Mouse (Mus musculus): ENCODE data around the gene Olfr95. TPM values are rescaled to one million over a fixed set of nuclear protein-coding genes. Genes with fewer than 3 reads are reported as not detected.
"Not testable (repeated sequence)": the region's sequence is repeated elsewhere in the genome, so short reads cannot be mapped to it uniquely, and the experiment has no call there.

Olfr95 gene
- polyA plus RNA-seq (2015; fragmentation: Nextera tagmentation; extraction: Ambion mirVana) = not detected in 2 replicates

DNA sequence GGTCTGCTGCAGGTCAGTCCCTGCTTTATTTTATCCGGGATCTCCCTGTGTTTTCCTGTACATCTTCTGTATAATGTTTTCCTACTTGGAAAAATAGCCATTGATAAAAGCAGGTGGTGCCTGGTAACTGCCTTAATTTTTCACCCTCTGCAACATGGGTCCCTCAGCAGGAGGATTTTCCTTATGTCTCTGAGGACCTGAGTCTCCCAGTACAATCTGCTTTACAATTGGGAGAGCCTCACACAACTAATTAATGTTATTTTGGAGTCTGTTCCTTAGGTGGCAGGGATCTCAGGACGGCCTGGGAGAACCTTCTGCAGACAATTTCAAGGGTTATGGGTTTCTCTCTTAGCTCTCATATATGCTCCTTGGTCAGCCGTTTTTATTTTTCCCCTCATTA, at the start of gene Olfr95:
Gene Olfr95 (minus strand): TSS at position 101 of the 400 bp plus-strand sequence.
- ATAC-seq (replicated peaks) = no peak
- H3K9me3 ChIP-seq = no peaks in the 10 kb centered on the region
- no peaks in the 10 kb centered on the region for H3K4me1 ChIP-seq
- no peaks in the 10 kb centered on the region for H3K36me3 ChIP-seq (replicated peaks)
- WGBS = 83% methylated on average over 3 of the region's 3 CpGs
- no peak within 1 kb of the TSS for H3K4me2 ChIP-seq
- no peak within 1 kb of the TSS for H3K27ac ChIP-seq
- 0 out of 2 replicates have a peak, but pooled peaks cover 2% of the 10 kb centered on the region for H3K27me3 ChIP-seq (replicated peaks)
- no peak within 1 kb of the TSS for H3K4me3 ChIP-seq
- no peak within 1 kb of the TSS for H3K9ac ChIP-seq

DNA sequence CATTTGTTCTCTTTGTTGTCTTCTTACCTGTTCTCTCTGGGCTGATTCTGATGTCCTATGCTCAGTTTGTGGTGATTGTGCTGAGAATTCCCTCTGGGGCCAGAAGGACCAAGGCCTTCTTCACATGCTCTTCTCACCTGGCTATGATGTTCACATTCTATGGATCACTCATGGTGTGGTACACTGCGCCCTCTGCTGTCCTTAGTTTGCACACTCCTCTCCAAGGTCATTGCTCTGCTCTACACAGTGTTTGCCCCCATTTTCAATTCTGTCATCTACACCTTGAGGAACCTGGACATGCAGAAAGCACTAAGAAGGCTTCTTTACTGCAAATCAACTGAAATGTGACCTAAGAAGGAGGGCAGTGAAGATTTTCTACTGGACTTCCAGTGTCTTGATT, 37.6 kb upstream of the Olfr95 start:
- Histone ChIP-seq H3K27me3 (replicated peaks) (no peaks in the 10 kb centered on the region), H3K4me3 (no peak overlapping the region), H3K4me1 (no peaks in the 10 kb centered on the region), H3K9me3 (no peaks in the 10 kb centered on the region), H3K9ac (no peak overlapping the region), H3K36me3 (replicated peaks) (no peaks in the 10 kb centered on the region), H3K27ac (no peak overlapping the region), H3K4me2 (no peak overlapping the region)
- no peak for ATAC-seq (replicated peaks)
- WGBS = 10% methylated on average over 1 of the region's 1 CpGs

DNA sequence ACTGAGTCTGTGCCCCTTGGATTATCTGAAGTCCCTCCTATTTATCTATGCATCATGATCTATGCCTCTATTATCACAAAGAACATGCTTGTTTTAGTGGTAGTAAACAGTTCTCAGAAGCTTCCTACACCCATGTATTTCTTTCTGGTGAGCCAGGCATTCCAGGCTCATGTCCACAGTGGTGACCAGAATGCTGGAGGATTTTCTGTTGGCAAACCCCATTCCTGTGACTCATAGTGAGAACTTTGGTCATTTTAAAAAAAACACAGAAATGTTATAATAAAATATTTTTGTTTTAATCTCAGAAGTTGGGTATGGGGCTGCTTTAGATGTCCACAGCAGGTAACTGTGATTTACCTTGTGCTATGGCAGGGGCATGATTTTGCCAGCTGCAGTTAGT, 36.5 kb upstream of the Olfr95 start:
- H3K36me3 ChIP-seq (replicated peaks) = no peaks in the 10 kb centered on the region

DNA sequence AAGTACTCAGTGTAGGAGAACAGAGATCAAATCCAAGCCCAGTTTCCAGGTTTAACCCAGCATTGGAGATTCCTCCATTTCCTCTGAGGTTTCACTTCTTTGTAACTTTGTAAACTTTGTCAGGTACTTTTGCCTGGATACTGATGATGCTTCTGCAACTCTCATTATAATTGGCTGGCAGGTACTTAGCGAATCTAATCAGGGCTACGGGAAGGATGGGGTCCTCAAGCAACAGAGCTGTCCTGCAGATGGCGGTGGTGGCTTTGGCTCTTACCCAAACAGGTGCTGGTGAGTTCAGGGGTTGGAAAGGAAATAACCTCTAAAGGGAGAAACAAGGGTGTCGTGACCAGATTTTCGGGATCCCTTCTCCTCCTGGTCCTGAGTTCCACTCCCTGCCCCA, 33.8 kb upstream of the Olfr95 start:
- WGBS = 37% methylated on average over 5 of the region's 5 CpGs

More for the DNA sequence above, 36.5 kb upstream of the Olfr95 start:
- Histone ChIP-seq H3K9me3 (no peaks in the 10 kb centered on the region), H3K9ac (no peak overlapping the region), H3K27me3 (replicated peaks) (no peaks in the 10 kb centered on the region), H3K27ac (no peak overlapping the region), H3K4me2 (no peak overlapping the region), H3K4me1 (no peaks in the 10 kb centered on the region), H3K4me3 (no peak overlapping the region)
- no peak for ATAC-seq (replicated peaks)

DNA sequence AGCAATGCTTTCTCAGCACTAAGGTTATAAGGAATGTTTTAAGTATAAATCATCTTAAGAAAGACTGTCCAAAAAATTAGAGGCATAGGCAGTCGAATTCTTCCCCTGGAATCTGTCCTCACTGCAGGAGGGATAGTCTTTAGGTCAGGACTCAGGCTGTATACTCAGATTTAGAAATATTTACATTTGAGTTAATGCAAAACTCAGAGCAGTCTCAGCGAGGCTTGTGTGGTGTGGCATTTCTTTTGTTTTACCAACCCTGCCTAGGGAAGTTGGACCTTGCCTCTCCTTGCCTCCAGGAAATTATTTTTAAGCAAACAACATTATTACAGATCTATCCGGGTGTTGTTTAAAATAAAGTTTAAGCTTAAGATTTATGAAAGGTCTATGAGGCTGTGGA, 29.3 kb upstream of the Olfr95 start:
- Histone ChIP-seq H3K4me1 (no peaks in the 10 kb centered on the region), H3K36me3 (replicated peaks) (no peaks in the 10 kb centered on the region), H3K9me3 (no peaks in the 10 kb centered on the region), H3K4me2 (no peak overlapping the region), H3K27ac (no peak overlapping the region), H3K4me3 (no peak overlapping the region), H3K9ac (no peak overlapping the region), H3K27me3 (replicated peaks) (no peaks in the 10 kb centered on the region)
- ATAC-seq (replicated peaks) = no peak
- 52% methylated on average over 3 of the region's 3 CpGs for WGBS

More for the DNA sequence above, 33.8 kb upstream of the Olfr95 start:
- Histone ChIP-seq H3K9ac (no peak overlapping the region), H3K4me1 (no peaks in the 10 kb centered on the region), H3K9me3 (no peaks in the 10 kb centered on the region), H3K4me2 (no peak overlapping the region), H3K27me3 (replicated peaks) (no peaks in the 10 kb centered on the region), H3K27ac (no peak overlapping the region), H3K36me3 (replicated peaks) (no peaks in the 10 kb centered on the region), H3K4me3 (no peak overlapping the region)
- peak; percentile 63; the same call in 1 of the 2 replicates for ATAC-seq (replicated peaks)

DNA sequence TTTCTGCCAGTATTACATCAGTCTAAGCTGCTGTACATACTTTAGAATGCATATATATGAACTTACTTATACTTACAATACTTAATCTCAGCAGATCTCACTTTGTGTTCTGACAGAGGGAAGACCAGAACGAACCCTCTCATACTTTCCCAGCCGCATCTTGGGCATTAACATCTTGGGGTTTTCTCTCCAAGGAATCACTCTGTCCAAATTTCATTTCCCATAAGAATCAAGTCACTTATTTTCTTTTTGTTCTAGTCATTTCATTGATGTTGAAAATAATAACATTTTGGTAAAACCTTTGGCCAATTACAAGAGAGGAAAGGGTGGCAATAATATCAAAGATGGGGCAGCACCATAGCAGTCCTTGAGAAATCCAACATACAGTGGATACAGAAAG, 24.3 kb upstream of the Olfr95 start, which contains the start of gene Olfr97:
Gene Olfr97 (minus strand): TSS at position 101 of the 400 bp plus-strand sequence.
- H3K4me3 ChIP-seq; H3K4me2 ChIP-seq; H3K36me3 ChIP-seq (replicated peaks); H3K9ac ChIP-seq; H3K27ac ChIP-seq; ATAC-seq (replicated peaks); H3K4me1 ChIP-seq; H3K9me3 ChIP-seq; H3K27me3 ChIP-seq (replicated peaks): not testable (repeated sequence)
- WGBS = 88% methylated on average over 2 of the region's 2 CpGs

DNA sequence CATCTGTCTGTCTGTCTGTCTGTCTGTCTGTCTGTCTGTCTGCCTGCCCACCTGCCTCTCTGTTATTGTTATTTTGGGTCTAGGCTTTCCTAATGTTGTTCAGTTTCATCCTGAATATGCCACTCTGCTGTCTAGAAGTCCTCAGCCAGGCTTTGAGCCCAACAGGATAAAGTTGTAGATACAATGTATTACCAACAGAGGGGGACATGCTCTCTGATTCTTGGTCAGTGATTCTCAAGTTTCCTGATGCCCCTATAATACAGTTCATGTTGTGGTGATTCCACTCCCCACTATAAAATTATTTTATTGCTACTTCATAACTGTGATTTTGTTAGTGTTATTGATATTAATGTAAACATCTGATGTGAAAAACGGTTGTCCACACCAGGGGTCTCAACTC, 9.0 kb upstream of the Olfr95 start:
- Histone ChIP-seq H3K36me3 (replicated peaks) (no peaks in the 10 kb centered on the region), H3K9ac (no peak overlapping the region), H3K4me1 (no peaks in the 10 kb centered on the region), H3K27me3 (replicated peaks) (no peaks in the 10 kb centered on the region), H3K4me3 (no peak overlapping the region), H3K4me2 (no peak overlapping the region), H3K27ac (no peak overlapping the region), H3K9me3 (no peaks in the 10 kb centered on the region)
- ATAC-seq (replicated peaks) = no peak
- WGBS = 27% methylated on average over 1 of the region's 1 CpGs

DNA sequence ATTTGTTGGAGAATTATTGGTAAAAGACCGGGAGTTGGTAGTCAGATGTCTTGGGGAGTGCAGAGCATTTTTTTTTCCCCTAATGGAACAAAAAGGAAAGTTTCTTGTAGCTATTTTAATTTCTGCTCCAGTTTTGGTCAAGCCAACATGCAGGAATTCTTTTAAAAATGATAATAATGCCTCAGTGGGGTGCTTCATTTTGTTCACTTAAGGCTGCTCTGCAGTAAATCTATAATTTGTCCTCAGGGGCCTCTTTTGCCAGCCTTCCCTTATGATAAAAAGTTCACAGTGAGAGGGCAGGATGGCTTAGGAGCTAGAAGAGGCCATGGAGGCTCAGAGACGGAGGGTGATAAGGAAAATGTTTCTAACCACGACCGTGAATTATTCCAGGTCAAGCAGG, 6.9 kb upstream of the Olfr95 start, which contains the start of gene Olfr96:
Gene Olfr96 (plus strand): TSS at position 301 of the 400 bp plus-strand sequence.
- H3K9ac ChIP-seq = no peak within 1 kb of the TSS
- no peaks in the 10 kb centered on the region for H3K27me3 ChIP-seq (replicated peaks)
- no peak for ATAC-seq (replicated peaks)
- H3K27ac ChIP-seq = no peak within 1 kb of the TSS
- no peaks in the 10 kb centered on the region for H3K4me1 ChIP-seq
- H3K36me3 ChIP-seq (replicated peaks) = no peaks in the 10 kb centered on the region
- H3K4me2 ChIP-seq = no peak within 1 kb of the TSS
- H3K4me3 ChIP-seq = no peak within 1 kb of the TSS
- no peaks in the 10 kb centered on the region for H3K9me3 ChIP-seq
- WGBS = 66% methylated on average over 4 of the region's 4 CpGs

DNA sequence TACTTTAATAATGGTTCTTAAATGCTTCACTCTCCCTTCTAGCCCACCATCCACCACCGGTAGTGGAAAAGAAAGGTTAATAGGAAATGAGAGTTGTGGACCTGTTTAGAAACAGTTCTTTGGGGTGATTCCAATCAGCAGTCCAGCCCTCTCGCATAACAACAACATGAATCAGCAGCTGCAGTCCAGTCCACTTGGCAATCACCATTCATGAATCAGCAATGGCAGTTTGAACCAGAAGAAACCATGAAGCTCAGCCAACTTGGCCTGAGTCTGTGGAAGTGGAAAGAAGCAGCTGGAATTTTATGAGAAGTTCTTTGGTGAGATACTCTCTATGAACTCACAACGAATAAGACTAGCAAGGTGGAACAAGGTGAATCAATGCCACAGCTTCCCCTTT, 5.6 kb upstream of the Olfr95 start:
- WGBS = 86% methylated on average over 3 of the region's 3 CpGs
- H3K9ac ChIP-seq = no peak overlapping the region

DNA sequence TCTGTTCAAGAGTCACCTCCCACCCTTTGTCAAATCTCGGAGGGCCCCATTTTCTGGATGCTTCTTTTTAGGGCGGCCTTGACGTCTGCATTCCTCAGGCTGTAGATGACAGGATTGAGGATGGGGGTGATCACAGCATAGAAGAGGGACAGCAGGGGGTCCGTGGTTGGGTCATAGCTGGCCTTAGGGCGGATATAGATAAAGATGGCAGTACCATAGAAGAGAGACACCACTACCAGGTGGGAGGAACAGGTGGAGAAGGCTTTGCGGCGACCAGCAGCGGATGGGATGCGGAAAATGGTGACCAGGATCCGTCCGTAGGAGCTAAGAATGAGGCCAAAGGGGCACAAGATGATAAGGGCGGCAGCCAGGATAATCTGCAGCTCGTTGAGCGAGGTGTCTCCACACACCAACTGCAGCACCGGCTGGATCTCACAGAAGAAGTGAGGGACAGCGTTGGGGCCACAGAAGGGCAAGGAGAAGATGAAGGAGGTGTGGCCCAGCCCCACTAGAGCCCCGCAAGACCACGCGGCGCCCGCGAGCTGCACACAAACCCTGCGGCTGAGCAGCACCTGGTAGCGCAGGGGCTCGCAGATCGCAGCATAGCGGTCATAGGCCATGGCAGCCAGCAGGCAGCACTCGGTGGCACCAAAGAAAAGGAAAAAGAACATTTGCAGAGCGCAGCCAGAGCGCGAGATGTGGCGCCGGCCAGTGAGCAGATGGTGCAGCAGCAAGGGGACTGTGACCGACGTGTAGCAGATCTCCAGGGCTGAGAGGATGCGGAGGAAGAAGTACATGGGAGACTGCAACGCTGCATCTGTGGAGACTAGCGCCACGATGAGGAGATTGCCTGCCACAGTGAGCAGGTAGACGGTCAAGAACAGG, 1.8 kb downstream of the Olfr95 start:
- peak overlapping the region; percentile 42 for H3K4me3 ChIP-seq
- H3K9ac ChIP-seq = peak overlapping the region; percentile 56
- ATAC-seq (replicated peaks) = peak; percentile 90
- 17% methylated on average over 40 of the region's 40 CpGs for WGBS
- no peak overlapping the region for H3K27ac ChIP-seq
- no peaks in the 10 kb centered on the region for H3K36me3 ChIP-seq (replicated peaks)
- peak overlapping the region; percentile 69 for H3K4me2 ChIP-seq
- no peaks in the 10 kb centered on the region for H3K4me1 ChIP-seq
- 0 out of 2 replicates have a peak, but pooled peaks cover 4% of the 10 kb centered on the region for H3K27me3 ChIP-seq (replicated peaks)
- H3K9me3 ChIP-seq = no peaks in the 10 kb centered on the region

More for the DNA sequence above, 5.6 kb upstream of the Olfr95 start:
- H3K36me3 ChIP-seq (replicated peaks) = no peaks in the 10 kb centered on the region
- H3K4me3 ChIP-seq = no peak overlapping the region
- ATAC-seq (replicated peaks) = no peak
- H3K9me3 ChIP-seq = no peaks in the 10 kb centered on the region
- no peak overlapping the region for H3K27ac ChIP-seq
- no peaks in the 10 kb centered on the region for H3K27me3 ChIP-seq (replicated peaks)
- no peaks in the 10 kb centered on the region for H3K4me1 ChIP-seq
- H3K4me2 ChIP-seq = no peak overlapping the region

DNA sequence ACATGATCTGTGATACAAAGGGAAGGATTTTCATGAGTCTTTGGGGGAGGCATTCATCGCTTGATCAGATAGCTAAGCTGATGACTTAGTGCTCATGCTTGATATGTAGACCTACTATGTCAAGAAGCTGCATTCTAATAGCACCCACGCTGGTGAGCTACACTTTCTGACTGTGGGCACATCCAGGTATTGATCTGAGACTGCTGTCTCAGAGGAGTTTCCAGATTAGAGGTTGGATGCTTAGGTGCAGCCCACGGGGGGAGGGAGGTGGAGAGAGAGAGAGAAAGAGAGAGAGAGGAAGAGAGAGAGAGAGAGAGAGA, 9.0 kb downstream of the Olfr95 start:
- 0 out of 2 replicates have a peak, but pooled peaks cover 2% of the 10 kb centered on the region for H3K27me3 ChIP-seq (replicated peaks)
- no peaks in the 10 kb centered on the region for H3K4me1 ChIP-seq
- WGBS = 23% methylated on average over 3 of the region's 3 CpGs
- no peaks in the 10 kb centered on the region for H3K36me3 ChIP-seq (replicated peaks)
- H3K4me2 ChIP-seq = no peak overlapping the region
- H3K27ac ChIP-seq = no peak overlapping the region
- ATAC-seq (replicated peaks) = peak; percentile 75
- H3K9ac ChIP-seq = no peak overlapping the region
- H3K4me3 ChIP-seq = no peak overlapping the region
- H3K9me3 ChIP-seq = no peaks in the 10 kb centered on the region

DNA sequence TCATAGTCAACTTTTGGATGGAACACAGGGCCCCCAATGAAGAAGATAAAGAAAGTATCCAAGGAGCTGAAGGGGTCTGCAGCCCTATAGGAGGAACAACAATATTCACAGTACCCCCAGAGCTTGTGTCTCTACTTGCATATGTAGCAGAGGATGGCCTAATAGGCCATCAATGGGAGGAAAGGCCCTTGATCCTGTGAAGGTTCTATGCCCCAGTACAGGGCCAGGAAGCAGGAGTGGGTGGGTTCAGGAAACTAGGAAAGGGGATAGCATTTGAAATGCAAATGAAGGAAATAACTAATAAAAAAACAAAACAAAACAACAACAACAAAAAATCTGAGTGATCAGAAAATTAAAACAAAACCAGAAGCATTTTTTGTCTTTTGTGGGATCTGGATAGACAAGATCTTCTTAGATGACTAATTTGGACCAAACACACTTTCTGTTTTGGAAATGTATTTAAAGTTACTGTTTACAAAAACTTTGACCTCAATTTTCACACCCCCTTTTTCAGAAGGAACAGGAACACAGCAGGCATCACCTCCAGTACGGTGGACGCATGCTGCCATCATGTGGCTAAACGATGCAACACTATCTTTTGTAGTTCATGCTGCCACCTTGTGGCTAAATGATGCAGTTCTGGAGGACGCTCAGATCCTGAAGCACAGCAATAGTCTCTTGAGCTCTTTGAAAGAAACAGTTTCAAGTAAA, 9.6 kb downstream of the Olfr95 start:
- WGBS = 2% methylated on average over 4 of the region's 4 CpGs
- H3K36me3 ChIP-seq (replicated peaks) = no peaks in the 10 kb centered on the region
- peak; percentile 91 for ATAC-seq (replicated peaks)

More for the DNA sequence above, 9.6 kb downstream of the Olfr95 start:
- H3K27me3 ChIP-seq (replicated peaks) = peaks cover 7% of the 10 kb centered on the region; the same call in 1 of the 2 replicates
- no peaks in the 10 kb centered on the region for H3K9me3 ChIP-seq
- H3K4me3 ChIP-seq = no peak overlapping the region
- no peak overlapping the region for H3K9ac ChIP-seq
- H3K4me2 ChIP-seq = no peak overlapping the region
- H3K27ac ChIP-seq = no peak overlapping the region
- no peaks in the 10 kb centered on the region for H3K4me1 ChIP-seq
